In the genomic region with DNA sequence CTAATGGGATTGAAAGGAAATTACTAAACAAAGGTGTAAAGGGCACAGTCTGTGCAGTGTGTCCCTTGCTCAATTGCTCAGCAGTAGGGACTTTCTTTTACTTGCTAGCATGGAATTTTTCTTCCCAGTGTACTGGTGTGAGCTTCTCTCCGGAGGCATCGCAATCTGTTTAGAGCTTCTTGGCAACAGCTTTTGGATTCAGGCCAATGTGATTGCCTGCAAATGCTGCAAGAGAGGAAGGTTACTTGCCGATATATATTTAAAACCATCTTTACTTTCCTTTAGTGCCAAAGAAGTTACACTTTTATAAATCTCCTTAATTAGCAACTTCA, we compare ENCODE assay signal across 9 mouse cellular contexts. TPM values are rescaled to one million over a fixed set of nuclear protein-coding genes. Genes with fewer than 3 reads are reported as not detected.
DNase-seq lines count a peak whose midpoint lies in the region; ATAC-seq and TF ChIP-seq lines count a peak whose summit lies in the region.
"Had no signal": no experiment of that assay in that cellular context is flagged by ENCODE, and none has a peak within 500 bp of the region (broad histone marks: within the 10 kb centered on the region; RNA-seq: fewer than 3 reads in every experiment).

No protein-coding gene starts in this region.

- no peak overlapping the region for H3K9ac ChIP-seq in heart, postnatal 0 days (replicated peaks; ENCODE audit: low read depth, low read length)
- no peak overlapping the region for H3K9ac ChIP-seq in hindbrain, embryonic 16.5 days (ENCODE audit: low read depth, low read length)
- no peak overlapping the region for H3K9ac ChIP-seq in midbrain, embryonic 15.5 days
- H3K9ac ChIP-seq: heart, embryonic 15.5 days had no signal

- no peaks in the 10 kb centered on the region for H3K36me3 ChIP-seq in heart, postnatal 0 days (replicated peaks; ENCODE audit: control insufficient read depth, insufficient read depth, low read length)
- no peaks in the 10 kb centered on the region for H3K36me3 ChIP-seq in hindbrain, embryonic 16.5 days (ENCODE audit: control insufficient read depth, insufficient read depth, low read length)
- no peaks in the 10 kb centered on the region for H3K36me3 ChIP-seq in midbrain, embryonic 15.5 days (replicated peaks)
- H3K36me3 ChIP-seq: heart, embryonic 15.5 days had no signal

- 18% methylated on average over 3 of the region's 3 CpGs for WGBS in heart, postnatal 0 days
- 17% methylated on average over 3 of the region's 3 CpGs for WGBS in hindbrain, embryonic 16.5 days
- 29% methylated on average over 3 of the region's 3 CpGs for WGBS in midbrain, embryonic 15.5 days

- no peak overlapping the region for H3K4me2 ChIP-seq in heart, postnatal 0 days (ENCODE audit: low read depth, low read length)
- peak overlapping the region; percentile 44 for H3K4me2 ChIP-seq in hindbrain, embryonic 16.5 days (ENCODE audit: low read length)
- peak overlapping the region; percentile 22; the same call in 1 of the 2 replicates for H3K4me2 ChIP-seq in midbrain, embryonic 15.5 days
- H3K4me2 ChIP-seq: heart, embryonic 15.5 days had no signal

- no peak overlapping the region for H3K4me3 ChIP-seq in heart, postnatal 0 days (ENCODE audit: low read depth, low read length)
- no peak overlapping the region for H3K4me3 ChIP-seq in hindbrain, embryonic 16.5 days (ENCODE audit: low read length)
- H3K4me3 ChIP-seq in midbrain, embryonic 15.5 days: no peak overlapping the region
- H3K4me3 ChIP-seq: heart, embryonic 15.5 days had no signal

- H3K9me3 ChIP-seq in heart, postnatal 0 days (replicated peaks; ENCODE audit: control insufficient read depth, low read length): no peaks in the 10 kb centered on the region
- H3K9me3 ChIP-seq in hindbrain, embryonic 16.5 days (ENCODE audit: control insufficient read depth, low read length): no peaks in the 10 kb centered on the region
- no peaks in the 10 kb centered on the region for H3K9me3 ChIP-seq in midbrain, embryonic 15.5 days
- H3K9me3 ChIP-seq: heart, embryonic 15.5 days had no signal

- peak; percentile 7 for DNase-seq in heart, postnatal 0 days (ENCODE audit: low spot score)
- no peak for DNase-seq in heart, adult 8-10 months (ENCODE audit: low spot score)
- peak; percentile 95 for DNase-seq in brain, embryonic 14.5 days (ENCODE audit: low read depth)
- no peak for DNase-seq in thymus, postnatal 4 days
- DNase-seq in thymus, postnatal 25 days: no peak
- no peak for DNase-seq in kidney, postnatal 4 days

- no peak for TF ChIP-seq POLR2A in brain, embryonic 14.5 days (IDR thresholded peaks at IDR 0.05; ENCODE audit: borderline replicate concordance, extremely low read depth, insufficient read depth, insufficient read length, poor library complexity, severe bottlenecking)

- H3K4me1 ChIP-seq in heart, postnatal 0 days (ENCODE audit: control insufficient read depth, insufficient read depth): peaks cover 3% of the 10 kb centered on the region; the same call in 1 of the 2 replicates
- H3K4me1 ChIP-seq in hindbrain, embryonic 16.5 days (ENCODE audit: control insufficient read depth, insufficient read depth, low read depth, low read length): peaks cover 26% of the 10 kb centered on the region
- peaks cover 35% of the 10 kb centered on the region for H3K4me1 ChIP-seq in midbrain, embryonic 15.5 days

- H3K27ac ChIP-seq in heart, postnatal 0 days (ENCODE audit: low read depth): no peak overlapping the region
- peak overlapping the region; percentile 70 for H3K27ac ChIP-seq in hindbrain, embryonic 16.5 days (ENCODE audit: low read depth, low read length)
- H3K27ac ChIP-seq in midbrain, embryonic 15.5 days: peak overlapping the region; percentile 64
- H3K27ac ChIP-seq: heart, embryonic 15.5 days had no signal

- H3K27me3 ChIP-seq in heart, postnatal 0 days (ENCODE audit: control insufficient read depth, insufficient read depth, low read length): no peaks in the 10 kb centered on the region
- no peaks in the 10 kb centered on the region for H3K27me3 ChIP-seq in hindbrain, embryonic 16.5 days (replicated peaks; ENCODE audit: control insufficient read depth, insufficient read depth, low read length)
- H3K27me3 ChIP-seq in midbrain, embryonic 15.5 days (replicated peaks): no peaks in the 10 kb centered on the region
- H3K27me3 ChIP-seq: heart, embryonic 15.5 days had no signal

- no peak for TF ChIP-seq CTCF in heart, postnatal 0 days (IDR thresholded peaks at IDR 0.05; ENCODE audit: low read depth)
- TF ChIP-seq CTCF in brain, embryonic 14.5 days (IDR thresholded peaks at IDR 0.05; ENCODE audit: borderline replicate concordance, extremely low read depth, insufficient read depth, insufficient read length): no peak

- no peak for TF ChIP-seq EP300 in heart, postnatal 0 days (IDR thresholded peaks at IDR 0.05; ENCODE audit: low read depth)

- no peak for ATAC-seq in heart, postnatal 0 days (ENCODE audit: insufficient read depth, low read depth)
- peak; percentile 87 for ATAC-seq in hindbrain, embryonic 16.5 days
- peak; percentile 79 for ATAC-seq in midbrain, embryonic 15.5 days (replicated peaks)

RNA-seq across cellular contexts. Expression of a gene that starts 48.5 kb away (rescaled TPM):
- total RNA-seq in heart, postnatal 0 days (2014; rRNA removed; ENCODE audit: low replicate concordance): 1.2 and 3.2 TPM in 2 replicates
- 0.12 TPM in 1 of 2 replicates, not detected in the other for polyA plus RNA-seq in heart, postnatal 0 days (2015; fragmentation: Nextera tagmentation; extraction: Ambion mirVana)
- 1 to 10 TPM in 3 of 4 experiments, under 1 TPM in 1; 0.78 to 1.5 (median 1.3) TPM for total RNA-seq in heart, adult 8-10 months (2022)
- polyA plus RNA-seq in brain, embryonic 14.5 days (2012; rRNA removed): 63.5 and 104 TPM in 2 replicates
- 143 and 157 TPM in 2 replicates for polyA plus RNA-seq in hindbrain, embryonic 16.5 days (2015; fragmentation: Nextera tagmentation; extraction: Ambion mirVana)
- polyA plus RNA-seq in midbrain, embryonic 15.5 days (2015; fragmentation: Nextera tagmentation; extraction: Ambion mirVana): 141 and 166 TPM in 2 replicates

Comparison
In these comparisons a context has a peak if more than half of its experiments do, and no peak if none do; other contexts are left out.
1. DNase-seq: peak in heart, postnatal 0 days (single experiment) and brain, embryonic 14.5 days (single experiment); none in heart, adult 8-10 months (single experiment), thymus, postnatal 4 days (single experiment), thymus, postnatal 25 days (single experiment) and kidney, postnatal 4 days (0 of 2).
2. RNA of a gene that starts 48.5 kb away (polyA plus RNA-seq): 141 to 166 TPM in midbrain, embryonic 15.5 days, 143 to 157 TPM in hindbrain, embryonic 16.5 days and 63.5 to 104 TPM in brain, embryonic 14.5 days; 0.12 TPM in heart, postnatal 0 days; every median in the first group is over 10 times any median in the second.